Mouse (Mus musculus): ENCODE measurements around the gene Plxna3.
A peak's percentile ranks its signal among the peaks of the same experiment; 100 is the strongest.

- TF ChIP-seq CTCF (IDR thresholded peaks at IDR 0.05; ENCODE audit: insufficient read depth, low read length) = no peak
- TF ChIP-seq POLR2A (IDR thresholded peaks at IDR 0.05; ENCODE audit: borderline replicate concordance, extremely low read depth, low read depth, low read length) = peak; percentile 88; the same call in 1 of the 2 replicates
Measured at GRCm38 (mm10) chrX:74392535-74393443, 63.9 kb downstream of the Plxna3 start, which contains the start of the genes Fam3a and Ikbkg.
